Mouse (Mus musculus) forebrain, embryonic 14.5 days (tissue): ENCODE measurements around the gene Ifnlr1. TPM values are rescaled to one million over a fixed set of nuclear protein-coding genes. Genes with fewer than 3 reads are reported as not detected.
"Not testable (repeated sequence)": the region's sequence is repeated elsewhere in the genome, so short reads cannot be mapped to it uniquely, and the experiment has no call there.

Experiments
- ATAC-seq: fragments of 200-750 bp; cut with Nextera tagmentation; 2 replicates; pipeline ENCODE4 v1.8.0; 2017; ENCODE audit warnings: mild to moderate bottlenecking, moderate library complexity
- DNase-seq: peaks from one replicate; pipeline ENCODE4 v3.0.0-alpha.2; 2015; ENCODE audit warnings: low spot score
- H3K27ac ChIP-seq: fragments of 300-500 bp; sonication (generic); 2 replicates; pipeline ENCODE4 v1.5.1; 2014; ENCODE audit warnings: low read depth, mild to moderate bottlenecking, control low read depth, low read length, moderate library complexity
- H3K27me3 ChIP-seq: fragments of 300-500 bp; sonication (generic); replicated peaks from 2 replicates; pipeline ENCODE4 v1.6.1; 2014; ENCODE audit warnings: low read length, control low read depth, mixed read lengths; ENCODE audit not compliant: control insufficient read depth, insufficient read depth
- H3K36me3 ChIP-seq: fragments of 300-500 bp; sonication (generic); 2 replicates; pipeline ENCODE4 v1.6.1; 2014; ENCODE audit warnings: low read length, control low read depth; ENCODE audit not compliant: control insufficient read depth, insufficient read depth
- H3K4me1 ChIP-seq: fragments of 300-500 bp; sonication (generic); 2 replicates; pipeline ENCODE4 v1.6.1; 2014; ENCODE audit warnings: antibody characterized with exemption, low read length, control low read depth; ENCODE audit not compliant: control insufficient read depth, insufficient read depth
- H3K4me2 ChIP-seq: fragments of 300-500 bp; sonication (generic); 2 replicates; pipeline ENCODE4 v1.6.1; 2014; ENCODE audit warnings: mild to moderate bottlenecking, control low read depth, low read length
- H3K4me3 ChIP-seq: fragments of 300-500 bp; sonication (generic); 2 replicates; pipeline ENCODE4 v1.5.1; 2014; ENCODE audit warnings: low read depth, low read length, control low read depth
- H3K9ac ChIP-seq: fragments of 300-500 bp; sonication (generic); 2 replicates; pipeline ENCODE4 v1.6.1; 2014; ENCODE audit warnings: mild to moderate bottlenecking, low read length, control low read depth, moderate library complexity
- H3K9me3 ChIP-seq: fragments of 300-500 bp; sonication (generic); replicated peaks from 2 replicates; pipeline ENCODE4 v1.6.1; 2016; ENCODE audit warnings: low read length, control low read depth, mixed read lengths; ENCODE audit not compliant: control insufficient read depth
- WGBS: fragments of 180-500 bp; shearing (Covaris S2); extraction: QIAGEN DNeasy Blood & Tissue Kit; methylation state at CpG from one replicate; pipeline ENCODE4 v1.1.7; 2014; 5-methylcytosine and 5-hydroxymethylcytosine counted together
- polyA plus RNA-seq: library from polyadenylated mRNA; unstranded; fragments of >200 nt; fragmentation: Nextera tagmentation; extraction: Ambion mirVana; gene quantifications from 2 replicates; pipeline ENCODE4 v1.2.1, GENCODE M21; 2014

The Ifnlr1 gene
- 0.15 TPM in 1 of 2 replicates, not detected in the other for polyA plus RNA-seq

- no peak within 1 kb of the TSS for H3K27ac ChIP-seq
- peak; percentile 62 for DNase-seq
- peaks cover 29% of the 10 kb centered on the region for H3K27me3 ChIP-seq
These were observed at the start of gene Ifnlr1 for GRCm38 (mm10) chr4:135685906-135686567. Gene Ifnlr1, plus strand, starts transcription at chr4:135686287.

GRCm38 (mm10) chr4:135641302-135642079 is 44.6 kb upstream of the Ifnlr1 start:
- not testable (repeated sequence) for H3K27me3 ChIP-seq, H3K36me3 ChIP-seq

More at GRCm38 (mm10) chr4:135685906-135686567, at the start of gene Ifnlr1:
- WGBS, result under 1% methylated on average over 41 of the region's 41 CpGs
- Histone ChIP-seq H3K4me1 (peaks cover 2% of the 10 kb centered on the region; the same call in 1 of the 2 replicates), H3K36me3 (no peaks in the 10 kb centered on the region), H3K9me3 (no peaks in the 10 kb centered on the region), H3K4me3 (peak within 1 kb of the TSS; percentile 48), H3K9ac (peak within 1 kb of the TSS; percentile 52), H3K4me2 (peak within 1 kb of the TSS; percentile 94)
- ATAC-seq, result no peak

GRCm38 (mm10) chr4:135645022-135645637 is 41.0 kb upstream of the Ifnlr1 start:
- no peaks in the 10 kb centered on the region for H3K36me3 ChIP-seq
- no peaks in the 10 kb centered on the region for H3K27me3 ChIP-seq
- 78% methylated on average over 12 of the region's 12 CpGs for WGBS
- DNase-seq (no peak), ATAC-seq (no peak)
- no peaks in the 10 kb centered on the region for H3K9me3 ChIP-seq
- no peak overlapping the region for H3K27ac ChIP-seq
- H3K9ac ChIP-seq, result no peak overlapping the region
- H3K4me3 ChIP-seq, result no peak overlapping the region
- no peak overlapping the region for H3K4me2 ChIP-seq
- H3K4me1 ChIP-seq, result no peaks in the 10 kb centered on the region

More at GRCm38 (mm10) chr4:135641302-135642079, 44.6 kb upstream of the Ifnlr1 start:
- H3K27ac ChIP-seq, H3K4me1 ChIP-seq, DNase-seq, ATAC-seq, H3K4me3 ChIP-seq, H3K9ac ChIP-seq, H3K9me3 ChIP-seq, H3K4me2 ChIP-seq: not testable (repeated sequence)
- WGBS, result 83% methylated on average over 8 of the region's 8 CpGs

GRCm38 (mm10) chr4:135652966-135653607 is 33.0 kb upstream of the Ifnlr1 start:
- Histone ChIP-seq H3K4me1 (peaks cover 12% of the 10 kb centered on the region; the same call in 1 of the 2 replicates), H3K36me3 (no peaks in the 10 kb centered on the region), H3K4me3 (no peak overlapping the region), H3K27ac (no peak overlapping the region), H3K27me3 (no peaks in the 10 kb centered on the region), H3K9ac (no peak overlapping the region), H3K9me3 (no peaks in the 10 kb centered on the region), H3K4me2 (no peak overlapping the region)
- WGBS, result 63% methylated on average over 11 of the region's 11 CpGs
- DNase-seq (peak; percentile 17), ATAC-seq (no peak)

- Histone ChIP-seq H3K27ac (no peak overlapping the region), H3K4me1 (peaks cover 12% of the 10 kb centered on the region; the same call in 1 of the 2 replicates), H3K9ac (no peak overlapping the region), H3K4me2 (no peak overlapping the region), H3K9me3 (no peaks in the 10 kb centered on the region), H3K27me3 (no peaks in the 10 kb centered on the region), H3K4me3 (no peak overlapping the region), H3K36me3 (no peaks in the 10 kb centered on the region)
- no peak for ATAC-seq
- 97% methylated on average over 7 of the region's 7 CpGs for WGBS
- no peak for DNase-seq
These were observed 32.1 kb upstream of the Ifnlr1 start for GRCm38 (mm10) chr4:135653956-135654355.

- DNase-seq, result peak; percentile 39
- Histone ChIP-seq H3K4me3 (no peak overlapping the region), H3K36me3 (no peaks in the 10 kb centered on the region), H3K9me3 (no peaks in the 10 kb centered on the region), H3K27ac (no peak overlapping the region), H3K9ac (peak overlapping the region; percentile 17; the same call in 1 of the 2 replicates), H3K4me2 (no peak overlapping the region), H3K4me1 (peaks cover 12% of the 10 kb centered on the region; the same call in 1 of the 2 replicates), H3K27me3 (no peaks in the 10 kb centered on the region)
- WGBS, result 11% methylated on average over 7 of the region's 7 CpGs
- no peak for ATAC-seq
These were observed 30.6 kb upstream of the Ifnlr1 start for GRCm38 (mm10) chr4:135655499-135655898.

GRCm38 (mm10) chr4:135656094-135656589 is 29.9 kb upstream of the Ifnlr1 start:
- Histone ChIP-seq H3K4me1 (peaks cover 12% of the 10 kb centered on the region; the same call in 1 of the 2 replicates), H3K36me3 (no peaks in the 10 kb centered on the region), H3K9me3 (no peaks in the 10 kb centered on the region), H3K4me3 (no peak overlapping the region), H3K9ac (no peak overlapping the region), H3K27me3 (no peaks in the 10 kb centered on the region), H3K27ac (no peak overlapping the region), H3K4me2 (peak overlapping the region; percentile 28; the same call in 1 of the 2 replicates)
- ATAC-seq, result peak; percentile 54
- 18% methylated on average over 10 of the region's 10 CpGs for WGBS
- peak; percentile 66 for DNase-seq

- no peaks in the 10 kb centered on the region for H3K36me3 ChIP-seq
- ATAC-seq, result no peak
- H3K9ac ChIP-seq, result no peak overlapping the region
- no peak overlapping the region for H3K4me2 ChIP-seq
- DNase-seq, result no peak
- no peaks in the 10 kb centered on the region for H3K27me3 ChIP-seq
- H3K27ac ChIP-seq, result no peak overlapping the region
- 84% methylated on average over 5 of the region's 5 CpGs for WGBS
- peaks cover 11% of the 10 kb centered on the region; the same call in 1 of the 2 replicates for H3K4me1 ChIP-seq
- no peak overlapping the region for H3K4me3 ChIP-seq
- H3K9me3 ChIP-seq, result no peaks in the 10 kb centered on the region
These were observed 27.6 kb upstream of the Ifnlr1 start for GRCm38 (mm10) chr4:135658484-135658883.
